Mouse (Mus musculus): Measurements from ENCODE around the gene Kcnma1. TPM values are rescaled to one million over a fixed set of nuclear protein-coding genes. Genes with fewer than 3 reads are reported as not detected.

The Kcnma1 gene
- total RNA-seq, 1 experiment from 2014 or later, result not detected

- no peak for ATAC-seq (replicated peaks; ENCODE audit: insufficient number of reproducible peaks, low FRiP score, low TSS enrichment, poor library complexity, severe bottlenecking)
Observed at GRCm38 (mm10) chr14:23723701-23724430, 290.4 kb downstream of the Kcnma1 start.

- ATAC-seq (replicated peaks; ENCODE audit: insufficient number of reproducible peaks, low FRiP score, low TSS enrichment, poor library complexity, severe bottlenecking), result no peak
Observed at GRCm38 (mm10) chr14:23719246-23719645, 295.0 kb downstream of the Kcnma1 start.

- ATAC-seq (replicated peaks; ENCODE audit: insufficient number of reproducible peaks, low FRiP score, low TSS enrichment, poor library complexity, severe bottlenecking), result no peak
Observed at GRCm38 (mm10) chr14:23718667-23719066, 295.6 kb downstream of the Kcnma1 start.

GRCm38 (mm10) chr14:23714396-23715131 is 299.7 kb downstream of the Kcnma1 start:
- ATAC-seq (replicated peaks; ENCODE audit: insufficient number of reproducible peaks, low FRiP score, low TSS enrichment, poor library complexity, severe bottlenecking), result no peak

- ATAC-seq (replicated peaks; ENCODE audit: insufficient number of reproducible peaks, low FRiP score, low TSS enrichment, poor library complexity, severe bottlenecking), result no peak
Observed at GRCm38 (mm10) chr14:23712891-23713290, 301.4 kb downstream of the Kcnma1 start.

GRCm38 (mm10) chr14:23710954-23711353 is 303.3 kb downstream of the Kcnma1 start:
- ATAC-seq (replicated peaks; ENCODE audit: insufficient number of reproducible peaks, low FRiP score, low TSS enrichment, poor library complexity, severe bottlenecking), result no peak

- no peak for ATAC-seq (replicated peaks; ENCODE audit: insufficient number of reproducible peaks, low FRiP score, low TSS enrichment, poor library complexity, severe bottlenecking)
Observed at GRCm38 (mm10) chr14:23706837-23707236, 307.5 kb downstream of the Kcnma1 start.

- ATAC-seq (replicated peaks; ENCODE audit: insufficient number of reproducible peaks, low FRiP score, low TSS enrichment, poor library complexity, severe bottlenecking), result no peak
Observed at GRCm38 (mm10) chr14:23705647-23706046, 308.6 kb downstream of the Kcnma1 start.

- no peak for ATAC-seq (replicated peaks; ENCODE audit: insufficient number of reproducible peaks, low FRiP score, low TSS enrichment, poor library complexity, severe bottlenecking)
Observed at GRCm38 (mm10) chr14:23704303-23704702, 310.0 kb downstream of the Kcnma1 start.

- no peak for ATAC-seq (replicated peaks; ENCODE audit: insufficient number of reproducible peaks, low FRiP score, low TSS enrichment, poor library complexity, severe bottlenecking)
Observed at GRCm38 (mm10) chr14:23696341-23696740, 317.9 kb downstream of the Kcnma1 start.

GRCm38 (mm10) chr14:23689681-23690080 is 324.6 kb downstream of the Kcnma1 start:
- no peak for ATAC-seq (replicated peaks; ENCODE audit: insufficient number of reproducible peaks, low FRiP score, low TSS enrichment, poor library complexity, severe bottlenecking)

GRCm38 (mm10) chr14:23688513-23688912 is 325.8 kb downstream of the Kcnma1 start:
- no peak for ATAC-seq (replicated peaks; ENCODE audit: insufficient number of reproducible peaks, low FRiP score, low TSS enrichment, poor library complexity, severe bottlenecking)

GRCm38 (mm10) chr14:23684463-23685066 is 329.7 kb downstream of the Kcnma1 start:
- no peak for ATAC-seq (replicated peaks; ENCODE audit: insufficient number of reproducible peaks, low FRiP score, low TSS enrichment, poor library complexity, severe bottlenecking)

- no peak for ATAC-seq (replicated peaks; ENCODE audit: insufficient number of reproducible peaks, low FRiP score, low TSS enrichment, poor library complexity, severe bottlenecking)
Observed at GRCm38 (mm10) chr14:23682758-23683157, 331.5 kb downstream of the Kcnma1 start.

- ATAC-seq (replicated peaks; ENCODE audit: insufficient number of reproducible peaks, low FRiP score, low TSS enrichment, poor library complexity, severe bottlenecking), result no peak
Observed at GRCm38 (mm10) chr14:23679378-23679777, 334.9 kb downstream of the Kcnma1 start.

GRCm38 (mm10) chr14:23666420-23666819 is 347.9 kb downstream of the Kcnma1 start:
- ATAC-seq (replicated peaks; ENCODE audit: insufficient number of reproducible peaks, low FRiP score, low TSS enrichment, poor library complexity, severe bottlenecking), result no peak

GRCm38 (mm10) chr14:23651682-23652081 is 362.6 kb downstream of the Kcnma1 start:
- no peak for ATAC-seq (replicated peaks; ENCODE audit: insufficient number of reproducible peaks, low FRiP score, low TSS enrichment, poor library complexity, severe bottlenecking)

GRCm38 (mm10) chr14:23650126-23650525 is 364.2 kb downstream of the Kcnma1 start:
- no peak for ATAC-seq (replicated peaks; ENCODE audit: insufficient number of reproducible peaks, low FRiP score, low TSS enrichment, poor library complexity, severe bottlenecking)

- no peak for ATAC-seq (replicated peaks; ENCODE audit: insufficient number of reproducible peaks, low FRiP score, low TSS enrichment, poor library complexity, severe bottlenecking)
Observed at GRCm38 (mm10) chr14:23645361-23646063, 368.8 kb downstream of the Kcnma1 start.

All from monocyte, adult 5-6 weeks (primary cell).